Mouse (Mus musculus): ENCODE data around the gene 4632433K11Rik. TPM values are rescaled to one million over a fixed set of nuclear protein-coding genes. Genes with fewer than 3 reads are reported as not detected.
"Not testable (repeated sequence)": the region's sequence is repeated elsewhere in the genome, so short reads cannot be mapped to it uniquely, and the experiment has no call there.

The 4632433K11Rik gene
- polyA plus RNA-seq, 1 experiment from 2014 or later = not detected

GRCm38 (mm10) chr7:5061774-5062359 lies 27.9 kb downstream of the 4632433K11Rik start, which contains the start of gene U2af2:
U2af2 (plus strand) TSS chr7:5062143.
- under 1% methylated on average over 64 of the region's 65 CpGs for WGBS
- Histone ChIP-seq H3K4me3 (peak within 1 kb of the TSS; percentile 67), H3K9me3 (no peaks in the 10 kb centered on the region), H3K4me1 (peaks cover 56% of the 10 kb centered on the region), H3K36me3 (replicated peaks) (peaks cover 26% of the 10 kb centered on the region), H3K27ac (peak within 1 kb of the TSS; percentile 97), H3K27me3 (ENCODE audit: poor library complexity, severe bottlenecking) (peaks cover 27% of the 10 kb centered on the region)
- peak; percentile 95 for DNase-seq (ENCODE audit: extremely low spot score, low spot score)

GRCm38 (mm10) chr7:5062360-5063001 lies 28.6 kb downstream of the 4632433K11Rik start:
- under 1% methylated on average over 51 of the region's 51 CpGs for WGBS
- Histone ChIP-seq H3K4me1 (peaks cover 50% of the 10 kb centered on the region), H3K4me3 (peak overlapping the region; percentile 67), H3K9me3 (no peaks in the 10 kb centered on the region), H3K36me3 (replicated peaks) (peaks cover 32% of the 10 kb centered on the region), H3K27me3 (ENCODE audit: poor library complexity, severe bottlenecking) (peaks cover 21% of the 10 kb centered on the region), H3K27ac (peak overlapping the region; percentile 97)
- peak; percentile 82 for DNase-seq (ENCODE audit: extremely low spot score, low spot score)

- H3K27ac ChIP-seq = no peak overlapping the region
- peak overlapping the region; percentile 67; the same call in 1 of the 2 replicates for H3K4me3 ChIP-seq
- H3K9me3 ChIP-seq = no peaks in the 10 kb centered on the region
- H3K27me3 ChIP-seq (ENCODE audit: poor library complexity, severe bottlenecking) = no peaks in the 10 kb centered on the region
- peaks cover 38% of the 10 kb centered on the region for H3K4me1 ChIP-seq
- H3K36me3 ChIP-seq (replicated peaks) = peaks cover 56% of the 10 kb centered on the region
- WGBS = 93% methylated on average over 6 of the region's 6 CpGs
- no peak for DNase-seq (ENCODE audit: extremely low spot score, low spot score)
Observed at GRCm38 (mm10) chr7:5064886-5065285, 31.0 kb downstream of the 4632433K11Rik start.

GRCm38 (mm10) chr7:5073586-5073985 lies 39.7 kb downstream of the 4632433K11Rik start:
- 76% methylated on average over 1 of the region's 1 CpGs for WGBS
- Histone ChIP-seq H3K27me3 (ENCODE audit: poor library complexity, severe bottlenecking) (no peaks in the 10 kb centered on the region), H3K4me3 (no peak overlapping the region), H3K27ac (no peak overlapping the region), H3K36me3 (replicated peaks) (peaks cover 98% of the 10 kb centered on the region), H3K9me3 (no peaks in the 10 kb centered on the region), H3K4me1 (no peaks in the 10 kb centered on the region)
- no peak for DNase-seq (ENCODE audit: extremely low spot score, low spot score)

- H3K4me1 ChIP-seq = 0 out of 2 replicates have a peak, but pooled peaks cover 3% of the 10 kb centered on the region
- H3K36me3 ChIP-seq (replicated peaks) = peaks cover 95% of the 10 kb centered on the region
- WGBS = 96% methylated on average over 5 of the region's 5 CpGs
- no peaks in the 10 kb centered on the region for H3K27me3 ChIP-seq (ENCODE audit: poor library complexity, severe bottlenecking)
- H3K27ac ChIP-seq = no peak overlapping the region
- no peak overlapping the region for H3K4me3 ChIP-seq
- DNase-seq (ENCODE audit: extremely low spot score, low spot score) = no peak
- H3K9me3 ChIP-seq = no peaks in the 10 kb centered on the region
Observed at GRCm38 (mm10) chr7:5074984-5075383, 41.1 kb downstream of the 4632433K11Rik start.

GRCm38 (mm10) chr7:5076931-5077330 lies 43.0 kb downstream of the 4632433K11Rik start:
- no peak for DNase-seq (ENCODE audit: extremely low spot score, low spot score)
- 85% methylated on average over 2 of the region's 2 CpGs for WGBS
- Histone ChIP-seq H3K4me1 (peaks cover 16% of the 10 kb centered on the region), H3K9me3 (no peaks in the 10 kb centered on the region), H3K4me3 (no peak overlapping the region), H3K36me3 (replicated peaks) (peaks cover 78% of the 10 kb centered on the region), H3K27ac (no peak overlapping the region), H3K27me3 (ENCODE audit: poor library complexity, severe bottlenecking) (no peaks in the 10 kb centered on the region)

GRCm38 (mm10) chr7:5079365-5080009 lies 45.6 kb downstream of the 4632433K11Rik start:
- peaks cover 17% of the 10 kb centered on the region for H3K4me1 ChIP-seq
- not testable (repeated sequence) for DNase-seq (ENCODE audit: extremely low spot score, low spot score); H3K27me3 ChIP-seq (ENCODE audit: poor library complexity, severe bottlenecking); H3K9me3 ChIP-seq
- H3K36me3 ChIP-seq (replicated peaks) = peaks cover 75% of the 10 kb centered on the region
- peak overlapping the region; percentile 98 for H3K4me3 ChIP-seq
- 50% methylated on average over 9 of the region's 13 CpGs for WGBS
- peak overlapping the region; percentile 94 for H3K27ac ChIP-seq

- peak; percentile 97 for DNase-seq (ENCODE audit: extremely low spot score, low spot score)
- Histone ChIP-seq H3K4me3 (peak within 1 kb of the TSS; percentile 98), H3K4me1 (peaks cover 17% of the 10 kb centered on the region), H3K36me3 (replicated peaks) (peaks cover 75% of the 10 kb centered on the region), H3K27ac (peak within 1 kb of the TSS; percentile 94), H3K27me3 (ENCODE audit: poor library complexity, severe bottlenecking) (no peaks in the 10 kb centered on the region), H3K9me3 (no peaks in the 10 kb centered on the region)
- WGBS = under 1% methylated on average over 81 of the region's 81 CpGs
Observed at GRCm38 (mm10) chr7:5080010-5080751, 46.3 kb downstream of the 4632433K11Rik start, which contains the start of gene Epn1. Epn1 (plus strand) TSS chr7:5080235.

GRCm38 (mm10) chr7:5080815-5081214 lies 46.9 kb downstream of the 4632433K11Rik start:
- Histone ChIP-seq H3K9me3 (no peaks in the 10 kb centered on the region), H3K27me3 (ENCODE audit: poor library complexity, severe bottlenecking) (no peaks in the 10 kb centered on the region), H3K27ac (peak overlapping the region; percentile 94), H3K4me1 (peaks cover 17% of the 10 kb centered on the region), H3K36me3 (replicated peaks) (peaks cover 76% of the 10 kb centered on the region), H3K4me3 (peak overlapping the region; percentile 98)
- no peak for DNase-seq (ENCODE audit: extremely low spot score, low spot score)
- WGBS = 25% methylated on average over 6 of the region's 6 CpGs

- Histone ChIP-seq H3K27ac (no peak overlapping the region), H3K36me3 (replicated peaks) (peaks cover 77% of the 10 kb centered on the region), H3K4me3 (peak overlapping the region; percentile 98), H3K9me3 (no peaks in the 10 kb centered on the region), H3K4me1 (peaks cover 17% of the 10 kb centered on the region), H3K27me3 (ENCODE audit: poor library complexity, severe bottlenecking) (no peaks in the 10 kb centered on the region)
- 76% methylated on average over 6 of the region's 6 CpGs for WGBS
- DNase-seq (ENCODE audit: extremely low spot score, low spot score) = no peak
Observed at GRCm38 (mm10) chr7:5081241-5081640, 47.3 kb downstream of the 4632433K11Rik start.

GRCm38 (mm10) chr7:5081939-5082338 lies 48.0 kb downstream of the 4632433K11Rik start:
- H3K27me3 ChIP-seq (ENCODE audit: poor library complexity, severe bottlenecking) = no peaks in the 10 kb centered on the region
- H3K9me3 ChIP-seq = no peaks in the 10 kb centered on the region
- no peak overlapping the region for H3K27ac ChIP-seq
- 97% methylated on average over 2 of the region's 2 CpGs for WGBS
- DNase-seq (ENCODE audit: extremely low spot score, low spot score) = no peak
- H3K36me3 ChIP-seq (replicated peaks) = peaks cover 76% of the 10 kb centered on the region
- H3K4me3 ChIP-seq = peak overlapping the region; percentile 98; the same call in 1 of the 2 replicates
- H3K4me1 ChIP-seq = peaks cover 17% of the 10 kb centered on the region

GRCm38 (mm10) chr7:5083325-5084105 lies 49.6 kb downstream of the 4632433K11Rik start:
- Histone ChIP-seq H3K36me3 (replicated peaks) (peaks cover 74% of the 10 kb centered on the region), H3K9me3 (no peaks in the 10 kb centered on the region), H3K4me1 (peaks cover 17% of the 10 kb centered on the region), H3K27ac (no peak overlapping the region), H3K4me3 (no peak overlapping the region), H3K27me3 (ENCODE audit: poor library complexity, severe bottlenecking) (no peaks in the 10 kb centered on the region)
- DNase-seq (ENCODE audit: extremely low spot score, low spot score) = no peak
- 94% methylated on average over 18 of the region's 18 CpGs for WGBS

Measured in forebrain, embryonic 10.5 days (tissue).